Mouse (Mus musculus): ENCODE measurements around the gene Omt2a. TPM values are rescaled to one million over a fixed set of nuclear protein-coding genes. Genes with fewer than 3 reads are reported as not detected.

Omt2a gene
- total RNA-seq (2023): not detected

GRCm38 (mm10) chr9:78314696-78315095 is at the start of gene Omt2a:
TSS of gene Omt2a (minus strand) at chr9:78314796.

GRCm38 (mm10) chr9:78355611-78356010 is 41.0 kb upstream of the Omt2a start, which contains the start of gene Gsta2:
TSS of gene Gsta2 (minus strand) at chr9:78355788.

GRCm38 (mm10) chr9:78327289-78327688 is 12.7 kb upstream of the Omt2a start, which contains the start of gene Omt2b:
TSS of gene Omt2b (plus strand) at chr9:78327589.

GRCm38 (mm10) chr9:78289723-78290122 is 24.9 kb downstream of the Omt2a start, which contains the start of gene Gm10639:
TSS of gene Gm10639 (plus strand) at chr9:78289923.

Other genes with a start within 250 kb of the Omt2a start
- gene Fbxo9, start 205.7 kb downstream of the Omt2a start, total RNA-seq (2023): 44.6 TPM
- gene Ick, start 205.6 kb downstream of the Omt2a start, total RNA-seq (2023): 6.9 TPM
- 0.73 TPM for gene Gsta4, start 132.0 kb downstream of the Omt2a start, total RNA-seq (2023)
- not detected for gene Gsta1, start 84.1 kb downstream of the Omt2a start, total RNA-seq (2023)
- not detected for gene Gm3776, start 57.7 kb downstream of the Omt2a start, total RNA-seq (2023)
- not detected for gene Gm10639, start 24.9 kb downstream of the Omt2a start, total RNA-seq (2023)
- gene Omt2b, start 12.8 kb upstream of the Omt2a start, total RNA-seq (2023): not detected
- not detected for gene Gsta2, start 41.0 kb upstream of the Omt2a start, total RNA-seq (2023)
- gene Dppa5a, start 53.4 kb upstream of the Omt2a start, total RNA-seq (2023): not detected
- not detected for gene Ooep, start 63.9 kb upstream of the Omt2a start, total RNA-seq (2023)
- 1.4 TPM for gene Ddx43, start 81.0 kb upstream of the Omt2a start, total RNA-seq (2023)
- gene Cgas, start 128.4 kb upstream of the Omt2a start, total RNA-seq (2023): 3.1 TPM
- gene Mto1, start 133.4 kb upstream of the Omt2a start, total RNA-seq (2023): 28.4 TPM
- not detected for gene Gm17324, start 134.0 kb upstream of the Omt2a start, total RNA-seq (2023)
- gene Eef1a1, start 174.4 kb upstream of the Omt2a start, total RNA-seq (2023): 12,055 TPM

Measured in CD8-positive naive resting alpha-beta T cell, adult 57 days (primary cell).